Mouse (Mus musculus) stomach, postnatal 0 days (tissue): ENCODE measurements around the gene Bcam.

Source experiments
- CTCF ChIP-seq: IDR thresholded peaks from 2 replicates; pipeline ENCODE4 v1.5.1; 2016; ENCODE audit warnings: antibody characterized with exemption, low read depth, mild to moderate bottlenecking, moderate library complexity
- EP300 ChIP-seq: optimal IDR thresholded peaks from 2 replicates; pipeline ENCODE3; 2016; ENCODE audit warnings: antibody characterized with exemption

GRCm38 (mm10) chr7:19744590-19745385 lies 26.0 kb downstream of the Bcam start:
- TF ChIP-seq CTCF (no peak), EP300 (no peak)
